ENCODE assay signal across 10 mouse cellular contexts in genomic region chr8:108716291-108716811, GRCm38 (mm10).
A peak's percentile ranks its signal among the peaks of the same experiment; 100 is the strongest.
DNase-seq lines count a peak whose midpoint lies in the region; ATAC-seq and TF ChIP-seq lines count a peak whose summit lies in the region.
"Had no signal": no experiment of that assay in that cellular context is flagged by ENCODE, and none has a peak within 500 bp of the region (broad histone marks: within the 10 kb centered on the region; RNA-seq: fewer than 3 reads in every experiment).

No protein-coding gene starts in this region.

- peaks cover 69% of the 10 kb centered on the region for H3K79me3 ChIP-seq in C2C12 (ENCODE audit: low read depth)

- H3K9ac ChIP-seq in heart, embryonic 13.5 days = peak overlapping the region; percentile 28
- H3K9ac ChIP-seq in midbrain, embryonic 11.5 days (ENCODE audit: low read length) = no peak overlapping the region

- H3K9me3 ChIP-seq in heart, embryonic 13.5 days = no peaks in the 10 kb centered on the region
- H3K9me3 ChIP-seq in hindbrain, embryonic 10.5 days = no peaks in the 10 kb centered on the region
- no peaks in the 10 kb centered on the region for H3K9me3 ChIP-seq in midbrain, embryonic 11.5 days (ENCODE audit: control insufficient read depth, low read length)

- peak overlapping the region; percentile 78 for H3K4me3 ChIP-seq in heart, embryonic 13.5 days
- peak overlapping the region; percentile 86 for H3K4me3 ChIP-seq in C2C12 (ENCODE audit: insufficient read depth, poor library complexity, severe bottlenecking)
- H3K4me3 ChIP-seq in hindbrain, embryonic 10.5 days = peak overlapping the region; percentile 86
- no peak overlapping the region for H3K4me3 ChIP-seq in midbrain, embryonic 11.5 days (ENCODE audit: low read depth, low read length)
- H3K4me3 ChIP-seq in layer of hippocampus, adult 2 months = no peak overlapping the region

- TF ChIP-seq CTCF in C2C12 (IDR thresholded peaks at IDR 0.05; ENCODE audit: control insufficient read depth, insufficient read depth, insufficient read length) = no peak
- no peak for TF ChIP-seq CTCF in layer of hippocampus, adult 2 months (conservative IDR thresholded peaks at IDR 0.05)

- DNase-seq in heart, adult 18-20 months = no peak
- no peak for DNase-seq in hindbrain, embryonic 10.5 days (ENCODE audit: low spot score)
- DNase-seq in midbrain, embryonic 11.5 days (ENCODE audit: low spot score, missing footprints) = no peak
- no peak for DNase-seq in layer of hippocampus, adult 2 months (ENCODE audit: low spot score in 2 of 2)
- no peak for DNase-seq in gastrocnemius, postnatal 10 days
- DNase-seq: cerebellum, postnatal 14 days; right cerebral cortex, postnatal 25 days had no signal

- peaks cover 100% of the 10 kb centered on the region for H3K79me2 ChIP-seq in C2C12 (ENCODE audit: control insufficient read depth, insufficient read depth)

- no peak overlapping the region for H3ac ChIP-seq in C2C12 (ENCODE audit: control insufficient read depth, insufficient read length, low read depth)

- H3K4me2 ChIP-seq in heart, embryonic 13.5 days = peak overlapping the region; percentile 96
- H3K4me2 ChIP-seq in midbrain, embryonic 11.5 days = peak overlapping the region; percentile 93

- peaks cover 85% of the 10 kb centered on the region for H3K4me1 ChIP-seq in heart, embryonic 13.5 days
- peaks cover 98% of the 10 kb centered on the region for H3K4me1 ChIP-seq in hindbrain, embryonic 10.5 days (replicated peaks)
- H3K4me1 ChIP-seq in midbrain, embryonic 11.5 days (ENCODE audit: control insufficient read depth, insufficient read depth, low read length) = peaks cover 67% of the 10 kb centered on the region

- 34% methylated on average over 7 of the region's 7 CpGs for WGBS in heart, embryonic 13.5 days
- WGBS in hindbrain, embryonic 10.5 days = 49% methylated on average over 7 of the region's 7 CpGs
- 31% methylated on average over 7 of the region's 7 CpGs for WGBS in midbrain, embryonic 11.5 days

- H3K27ac ChIP-seq in heart, embryonic 13.5 days (replicated peaks) = peak overlapping the region; percentile 91; the same call in 1 of the 2 replicates
- peak overlapping the region; percentile 23; the same call in 1 of the 2 replicates for H3K27ac ChIP-seq in hindbrain, embryonic 10.5 days
- no peak overlapping the region for H3K27ac ChIP-seq in midbrain, embryonic 11.5 days (ENCODE audit: low read depth, low read length)
- H3K27ac ChIP-seq in layer of hippocampus, adult 2 months = no peak overlapping the region

- no peaks in the 10 kb centered on the region for H3K36me3 ChIP-seq in heart, embryonic 13.5 days
- H3K36me3 ChIP-seq in C2C12 (ENCODE audit: control insufficient read depth, insufficient read depth) = peaks cover 5% of the 10 kb centered on the region
- no peaks in the 10 kb centered on the region for H3K36me3 ChIP-seq in hindbrain, embryonic 10.5 days
- H3K36me3 ChIP-seq in midbrain, embryonic 11.5 days (ENCODE audit: control insufficient read depth, insufficient read depth, low read length) = no peaks in the 10 kb centered on the region

- no peaks in the 10 kb centered on the region for H3K27me3 ChIP-seq in heart, embryonic 13.5 days (replicated peaks)
- no peaks in the 10 kb centered on the region for H3K27me3 ChIP-seq in C2C12 (ENCODE audit: control insufficient read depth, insufficient read depth, insufficient read length)
- H3K27me3 ChIP-seq in hindbrain, embryonic 10.5 days (ENCODE audit: insufficient read depth, poor library complexity, severe bottlenecking) = peaks cover 44% of the 10 kb centered on the region
- H3K27me3 ChIP-seq in midbrain, embryonic 11.5 days (ENCODE audit: control insufficient read depth, insufficient read depth, low read length) = no peaks in the 10 kb centered on the region

- no peak for ATAC-seq in heart, embryonic 13.5 days (ENCODE audit: extremely low read depth, insufficient number of reproducible peaks, low FRiP score, low TSS enrichment)
- ATAC-seq in midbrain, embryonic 11.5 days (ENCODE audit: low FRiP score) = no peak
- no peak for ATAC-seq in monocyte, adult 5-6 weeks (replicated peaks; ENCODE audit: insufficient number of reproducible peaks, low FRiP score, low TSS enrichment, poor library complexity, severe bottlenecking)

TF ChIP-seq in C2C12, 6 proteins besides CTCF, POLR2A, EP300 and RAD21:
- TF ChIP-seq MAX (IDR thresholded peaks at IDR 0.05) (no peak), MYOG (IDR thresholded peaks at IDR 0.05; ENCODE audit: control insufficient read depth, extremely low read depth, insufficient read length) (no peak), CEBPB (IDR thresholded peaks at IDR 0.05; ENCODE audit: low read depth) (no peak), MYOD1 (IDR thresholded peaks at IDR 0.05; ENCODE audit: control insufficient read depth, insufficient read length, low read depth) (peak; percentile 51), USF1 (IDR thresholded peaks at IDR 0.05; ENCODE audit: low read depth) (no peak), FOSL1 (IDR thresholded peaks at IDR 0.05; ENCODE audit: insufficient read depth, low read length, poor library complexity, severe bottlenecking) (peak; percentile 6)

Comparison
In these comparisons a context has a peak if more than half of its experiments do, and no peak if none do; other contexts are left out.
1. H3K27ac ChIP-seq: peak in heart, embryonic 13.5 days (single experiment) and hindbrain, embryonic 10.5 days (single experiment); none in midbrain, embryonic 11.5 days (single experiment) and layer of hippocampus, adult 2 months (single experiment).
2. H3K4me3 ChIP-seq: peak in heart, embryonic 13.5 days (single experiment), C2C12 (single experiment) and hindbrain, embryonic 10.5 days (single experiment); none in midbrain, embryonic 11.5 days (single experiment) and layer of hippocampus, adult 2 months (single experiment).